Mouse (Mus musculus) kidney, adult 2 months (tissue): ENCODE data around the gene Dyrk2. TPM values are rescaled to one million over a fixed set of nuclear protein-coding genes. Genes with fewer than 3 reads are reported as not detected.

Experiments
- DNase-seq: peaks from one replicate; pipeline ENCODE4 v3.0.0; 2021
- H3K27ac ChIP-seq: fragments of 200-500 bp; 2 replicates; pipeline ENCODE4 v1.5.1; 2012; ENCODE audit warnings: low read depth, low read length, control low read depth, inconsistent platforms; ENCODE audit not compliant: insufficient read depth
- H3K27me3 ChIP-seq: fragments of 200-500 bp; replicated peaks from 2 replicates; pipeline ENCODE4 v1.6.1; 2012; ENCODE audit warnings: mild to moderate bottlenecking, moderate library complexity, low read length, inconsistent platforms; ENCODE audit not compliant: control insufficient read depth, insufficient read depth
- H3K36me3 ChIP-seq: fragments of 200-500 bp; 2 replicates; pipeline ENCODE4 v1.6.1; 2012; ENCODE audit warnings: mild to moderate bottlenecking, moderate library complexity, low read length, inconsistent platforms; ENCODE audit not compliant: control insufficient read depth, insufficient read depth
- H3K4me1 ChIP-seq: fragments of 200-500 bp; 2 replicates; pipeline ENCODE4 v1.6.1; 2011; ENCODE audit warnings: low read length; ENCODE audit not compliant: control insufficient read depth, insufficient read depth
- H3K4me3 ChIP-seq: fragments of 200-500 bp; 2 replicates; pipeline ENCODE4 v1.5.1; 2011; ENCODE audit warnings: mild to moderate bottlenecking, low read depth, low read length, control low read depth; ENCODE audit not compliant: insufficient read depth
- CTCF ChIP-seq: fragments of 200-500 bp; conservative IDR thresholded peaks from 2 replicates; pipeline ENCODE4 v1.5.1; 2011; ENCODE audit warnings: low read depth, mild to moderate bottlenecking, control low read depth, low read length, moderate library complexity, mixed read lengths; ENCODE audit not compliant: insufficient read depth, insufficient read length
- POLR2A ChIP-seq: fragments of 200-500 bp; IDR thresholded peaks from one replicate; pipeline ENCODE4 v1.6.1; 2011; ENCODE audit warnings: low read depth, low read length, control low read depth
- WGBS: fragments of 180-500 bp; shearing (Covaris S2); methylation state at CpG from one replicate; pipeline ENCODE4 v1.1.7; 2018; 5-methylcytosine and 5-hydroxymethylcytosine counted together
- polyA plus RNA-seq: library from polyadenylated mRNA; depleted of rRNA; stranded (reverse); fragments of >200 nt; gene quantifications from 2 replicates; pipeline ENCODE4 v1.2.3, GENCODE M21; 2012

The Dyrk2 gene
- polyA plus RNA-seq, 1 experiment: 21.5 TPM

DNA sequence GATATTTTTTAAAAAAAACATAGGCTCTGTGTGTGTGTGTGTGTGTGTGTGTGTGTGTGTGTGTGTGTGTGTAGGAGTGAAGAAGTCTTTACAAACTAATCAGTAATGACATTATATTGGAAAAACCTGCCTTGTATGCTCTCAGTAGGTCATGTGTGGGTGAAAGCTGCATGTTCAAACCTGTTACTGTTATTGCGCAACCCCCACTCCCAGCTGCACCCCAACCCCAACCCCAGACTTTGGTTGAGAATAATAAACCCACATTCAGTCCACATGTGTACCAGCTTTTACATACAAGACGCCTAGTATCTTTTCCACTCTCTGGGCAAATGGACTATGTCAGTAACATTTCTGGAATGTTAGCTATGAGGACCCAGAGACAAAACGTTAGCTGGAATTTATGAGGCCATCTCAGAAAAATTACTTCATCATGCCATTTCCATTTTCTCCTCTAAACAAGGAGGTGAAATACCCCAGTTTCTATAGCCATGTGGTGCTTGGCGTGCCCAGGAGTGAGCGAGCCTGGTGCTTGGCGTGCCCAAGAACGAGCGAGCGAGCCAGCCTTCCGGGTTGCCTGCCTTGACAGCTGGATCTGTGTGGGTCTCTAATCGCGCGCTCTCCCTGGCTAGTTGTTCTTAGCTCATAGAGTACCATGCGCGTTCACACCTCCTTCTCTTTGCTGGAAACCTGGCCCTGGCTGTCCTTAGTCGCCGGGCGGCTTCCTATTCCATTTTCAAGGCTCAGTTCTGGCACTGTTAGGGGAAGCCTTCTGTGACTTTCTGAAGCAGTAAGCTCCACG is 30.5 kb downstream of the Dyrk2 start:
- no peak for DNase-seq
- no peak overlapping the region for H3K4me3 ChIP-seq
- 83% methylated on average over 19 of the region's 19 CpGs for WGBS
- TF ChIP-seq POLR2A (no peak), CTCF (no peak)
- H3K27ac ChIP-seq: no peak overlapping the region
- no peaks in the 10 kb centered on the region for H3K36me3 ChIP-seq
- H3K27me3 ChIP-seq: no peaks in the 10 kb centered on the region
- no peaks in the 10 kb centered on the region for H3K4me1 ChIP-seq

GRCm38 (mm10) chr10:118837636-118838035 is 32.4 kb downstream of the Dyrk2 start:
- Histone ChIP-seq H3K27me3 (no peaks in the 10 kb centered on the region), H3K27ac (no peak overlapping the region), H3K36me3 (no peaks in the 10 kb centered on the region), H3K4me3 (no peak overlapping the region), H3K4me1 (no peaks in the 10 kb centered on the region)
- peak; percentile 18 for DNase-seq
- WGBS: 66% methylated on average over 8 of the region's 8 CpGs
- TF ChIP-seq CTCF (no peak), POLR2A (no peak)

- Histone ChIP-seq H3K4me3 (no peak overlapping the region), H3K27me3 (no peaks in the 10 kb centered on the region; the same call in 1 of the 2 replicates), H3K4me1 (no peaks in the 10 kb centered on the region), H3K27ac (no peak overlapping the region), H3K36me3 (no peaks in the 10 kb centered on the region)
- TF ChIP-seq CTCF: no peak
- TF ChIP-seq POLR2A: no peak
- DNase-seq: no peak
- WGBS: 87% methylated on average over 8 of the region's 8 CpGs
These were observed 38.8 kb downstream of the Dyrk2 start for GRCm38 (mm10) chr10:118831190-118831589.

DNA sequence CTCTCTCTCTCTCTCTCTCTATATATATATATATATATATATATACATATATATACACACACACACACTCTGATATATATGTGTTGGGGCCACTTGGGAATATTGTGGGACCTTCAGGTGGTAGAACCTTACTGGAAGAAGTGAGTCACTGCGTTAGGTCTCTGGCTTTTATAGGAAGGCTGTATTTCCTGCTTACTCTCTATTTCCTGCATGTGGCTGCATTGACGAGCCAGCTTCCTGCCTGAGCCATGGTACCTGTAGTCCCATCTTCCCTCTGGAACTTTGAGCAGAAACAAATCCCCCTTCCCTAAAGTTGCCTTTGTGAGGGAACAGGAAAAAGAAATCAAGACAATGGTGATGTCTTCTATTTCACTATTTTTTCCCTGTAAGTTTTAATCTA is 40.4 kb downstream of the Dyrk2 start:
- no peak for DNase-seq
- no peaks in the 10 kb centered on the region for H3K4me1 ChIP-seq
- no peak overlapping the region for H3K27ac ChIP-seq
- no peak overlapping the region for H3K4me3 ChIP-seq
- TF ChIP-seq CTCF: no peak
- no peak for TF ChIP-seq POLR2A
- WGBS: 84% methylated on average over 2 of the region's 2 CpGs
- no peaks in the 10 kb centered on the region; the same call in 1 of the 2 replicates for H3K27me3 ChIP-seq
- H3K36me3 ChIP-seq: no peaks in the 10 kb centered on the region

- H3K36me3 ChIP-seq: no peaks in the 10 kb centered on the region
- no peaks in the 10 kb centered on the region for H3K4me1 ChIP-seq
- no peak for DNase-seq
- no peak overlapping the region for H3K4me3 ChIP-seq
- WGBS: 89% methylated on average over 7 of the region's 7 CpGs
- no peaks in the 10 kb centered on the region; the same call in 1 of the 2 replicates for H3K27me3 ChIP-seq
- no peak for TF ChIP-seq CTCF
- TF ChIP-seq POLR2A: no peak
- H3K27ac ChIP-seq: no peak overlapping the region
These were observed 42.9 kb downstream of the Dyrk2 start for GRCm38 (mm10) chr10:118827116-118827515.

- no peak for TF ChIP-seq POLR2A
- TF ChIP-seq CTCF: no peak
- Histone ChIP-seq H3K4me3 (no peak overlapping the region), H3K27ac (no peak overlapping the region), H3K4me1 (no peaks in the 10 kb centered on the region), H3K36me3 (no peaks in the 10 kb centered on the region), H3K27me3 (no peaks in the 10 kb centered on the region; the same call in 1 of the 2 replicates)
- 83% methylated on average over 8 of the region's 8 CpGs for WGBS
- no peak for DNase-seq
These were observed 45.2 kb downstream of the Dyrk2 start for GRCm38 (mm10) chr10:118824830-118825229.

- WGBS: 44% methylated on average over 7 of the region's 7 CpGs
- Histone ChIP-seq H3K36me3 (no peaks in the 10 kb centered on the region), H3K27ac (no peak overlapping the region), H3K27me3 (no peaks in the 10 kb centered on the region), H3K4me3 (no peak overlapping the region), H3K4me1 (no peaks in the 10 kb centered on the region)
- TF ChIP-seq POLR2A: no peak
- no peak for TF ChIP-seq CTCF
- DNase-seq: peak; percentile 38
These were observed 49.1 kb downstream of the Dyrk2 start for GRCm38 (mm10) chr10:118820901-118821300.
